Mouse (Mus musculus): ENCODE measurements around the gene Ccl17.

The Ccl17 gene

GRCm38 (mm10) chr8:94810153-94810552, at the start of gene Ccl17:
Gene Ccl17, plus strand, starts transcription at chr8:94810453.
- no peak for DNase-seq (ENCODE audit: low spot score)

GRCm38 (mm10) chr8:94767035-94767434, 43.2 kb upstream of the Ccl17 start:
- DNase-seq (ENCODE audit: low spot score): no peak

GRCm38 (mm10) chr8:94770945-94771344, 39.3 kb upstream of the Ccl17 start:
- no peak for DNase-seq (ENCODE audit: low spot score)

- peak; percentile 83 for DNase-seq (ENCODE audit: low spot score)
Measured at GRCm38 (mm10) chr8:94771941-94772670, 38.1 kb upstream of the Ccl17 start, which contains the start of gene Cx3cl1. Gene Cx3cl1, plus strand, starts transcription at chr8:94772009.

GRCm38 (mm10) chr8:94773048-94773447, 37.2 kb upstream of the Ccl17 start:
- DNase-seq (ENCODE audit: low spot score): no peak

- DNase-seq (ENCODE audit: low spot score): peak; percentile 73
Measured at GRCm38 (mm10) chr8:94773700-94774171, 36.5 kb upstream of the Ccl17 start.

- DNase-seq (ENCODE audit: low spot score): no peak
Measured at GRCm38 (mm10) chr8:94774601-94775000, 35.7 kb upstream of the Ccl17 start.

GRCm38 (mm10) chr8:94776346-94776745, 33.9 kb upstream of the Ccl17 start:
- no peak for DNase-seq (ENCODE audit: low spot score)

GRCm38 (mm10) chr8:94778036-94778435, 32.2 kb upstream of the Ccl17 start:
- no peak for DNase-seq (ENCODE audit: low spot score)

GRCm38 (mm10) chr8:94778473-94778872, 31.8 kb upstream of the Ccl17 start:
- no peak for DNase-seq (ENCODE audit: low spot score)

GRCm38 (mm10) chr8:94778895-94779533, 31.2 kb upstream of the Ccl17 start:
- DNase-seq (ENCODE audit: low spot score): no peak

GRCm38 (mm10) chr8:94779534-94780294, 30.5 kb upstream of the Ccl17 start:
- DNase-seq (ENCODE audit: low spot score): no peak

GRCm38 (mm10) chr8:94780491-94781154, 29.6 kb upstream of the Ccl17 start:
- DNase-seq (ENCODE audit: low spot score): no peak

- no peak for DNase-seq (ENCODE audit: low spot score)
Measured at GRCm38 (mm10) chr8:94781155-94781837, 29.0 kb upstream of the Ccl17 start.

GRCm38 (mm10) chr8:94781838-94782235, 28.4 kb upstream of the Ccl17 start:
- no peak for DNase-seq (ENCODE audit: low spot score)

- DNase-seq (ENCODE audit: low spot score): no peak
Measured at GRCm38 (mm10) chr8:94783890-94784289, 26.4 kb upstream of the Ccl17 start.

- no peak for DNase-seq (ENCODE audit: low spot score)
Measured at GRCm38 (mm10) chr8:94785247-94785985, 24.8 kb upstream of the Ccl17 start.

- no peak for DNase-seq (ENCODE audit: low spot score)
Measured at GRCm38 (mm10) chr8:94785995-94786595, 24.2 kb upstream of the Ccl17 start.

GRCm38 (mm10) chr8:94787524-94788501, 22.4 kb upstream of the Ccl17 start:
- no peak for DNase-seq (ENCODE audit: low spot score)
